Mouse (Mus musculus): ENCODE measurements around the gene Kremen1. TPM values are rescaled to one million over a fixed set of nuclear protein-coding genes. Genes with fewer than 3 reads are reported as not detected.

Gene Kremen1
- total RNA-seq, 4 experiments from 2014 or later, result 41.4 to 55.8 (median 48.8) TPM

Other genes with a start within 250 kb of the Kremen1 start
- not detected for gene Rasl10a, start 203.4 kb downstream of the Kremen1 start, total RNA-seq (2022)
- gene Gas2l1, start 196.2 kb downstream of the Kremen1 start, total RNA-seq (2022), result 1 to 10 TPM; 2.4 to 3.8 (median 3.1) TPM
- 10 to 100 TPM; 33.1 to 43.7 (median 34.2) TPM for gene Rhbdd3, start 162.6 kb downstream of the Kremen1 start, total RNA-seq (2022)
- 10 to 100 TPM; 55.1 to 68.1 (median 64.3) TPM for gene Ewsr1, start 162.3 kb downstream of the Kremen1 start, total RNA-seq (2022)
- 1 to 10 TPM; 5.5 to 9.6 (median 8.4) TPM for gene Emid1, start 109.3 kb downstream of the Kremen1 start, total RNA-seq (2022)
- 1 to 10 TPM; 5.4 to 6.7 (median 6.3) TPM for gene Znrf3, start 183.3 kb upstream of the Kremen1 start, total RNA-seq (2022)

All from gastrocnemius, adult 8-10 months (tissue).